Mouse (Mus musculus) CD4-positive, CD25-positive, alpha-beta regulatory T cell, adult 4 months (primary cell): Measurements from ENCODE around the gene Bcam. TPM values are rescaled to one million over a fixed set of nuclear protein-coding genes. Genes with fewer than 3 reads are reported as not detected.

Source experiments
- ATAC-seq: one replicate; pipeline ENCODE4 v1.8.0; 2017
- polyA plus RNA-seq, 2 experiments: library from polyadenylated mRNA; unstranded; fragments of 100-300 nt; shearing (Covaris generic); gene quantifications; one replicate each; pipeline ENCODE4 v1.2.1; 2017

The Bcam gene
- polyA plus RNA-seq, 2 experiments from 2014 or later, result 2.5 to 3.7 TPM

DNA sequence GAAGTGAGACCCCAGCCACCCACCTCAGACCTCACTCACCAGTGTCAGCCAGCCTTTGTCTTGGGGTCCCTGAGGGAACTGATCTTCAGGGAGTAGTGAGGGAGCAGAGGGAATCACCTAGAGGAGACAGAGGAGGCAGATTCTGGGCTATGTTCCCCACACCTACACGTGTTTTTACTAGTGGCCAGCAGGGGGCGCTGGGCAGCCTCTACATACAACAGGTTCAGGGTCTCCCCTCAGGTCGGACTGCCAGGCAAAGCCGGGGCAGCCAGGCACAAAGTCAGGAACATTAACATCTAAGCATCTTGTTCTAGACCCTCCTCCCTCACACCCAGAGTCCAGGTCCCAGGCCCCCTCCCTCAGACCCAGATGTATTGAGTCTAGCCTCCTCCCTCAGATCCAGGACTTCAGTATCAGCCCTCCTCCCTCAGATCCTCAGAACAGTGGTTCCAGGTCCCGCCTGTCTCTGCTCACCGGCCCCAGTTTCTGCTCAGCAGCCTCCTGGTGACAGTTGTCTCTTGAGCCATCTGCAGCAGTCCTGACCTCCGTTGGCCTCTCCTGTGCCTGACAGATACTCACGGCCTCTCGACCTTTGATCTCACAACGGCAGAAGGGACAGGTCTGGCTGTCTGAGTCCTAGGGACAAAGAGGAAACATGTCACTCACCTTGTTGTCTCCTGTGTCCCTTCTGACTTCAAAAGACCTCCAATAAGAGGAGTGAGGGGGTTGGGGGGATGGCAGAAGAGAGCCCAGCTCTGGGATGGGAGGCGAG, 14.1 kb upstream of the Bcam start:
- no peak for ATAC-seq

- no peak for ATAC-seq
Observed at GRCm38 (mm10) chr7:19783630-19784029, 12.8 kb upstream of the Bcam start.

- ATAC-seq, result no peak
Observed at GRCm38 (mm10) chr7:19782645-19783044, 11.8 kb upstream of the Bcam start.

DNA sequence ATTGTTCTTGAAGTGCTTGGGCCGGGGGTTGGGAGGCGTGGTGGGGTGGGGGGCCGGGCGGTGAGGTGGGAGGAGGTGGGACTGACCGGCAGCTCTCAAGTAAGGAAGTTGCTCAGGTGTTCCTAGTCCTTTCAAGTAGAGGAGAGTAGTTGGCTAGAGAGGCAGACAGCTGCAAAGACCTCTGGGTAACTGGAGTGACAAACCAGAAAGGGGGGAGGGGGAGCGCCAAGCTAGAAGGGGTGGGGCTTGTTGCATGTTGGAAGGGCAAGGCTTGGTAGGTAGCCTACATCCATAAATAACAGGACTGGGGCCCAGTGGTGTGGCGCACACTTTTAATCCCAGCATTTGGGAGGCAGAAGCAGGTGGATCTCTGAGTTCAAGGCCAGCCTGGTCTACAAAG, 10.9 kb upstream of the Bcam start:
- ATAC-seq, result no peak

DNA sequence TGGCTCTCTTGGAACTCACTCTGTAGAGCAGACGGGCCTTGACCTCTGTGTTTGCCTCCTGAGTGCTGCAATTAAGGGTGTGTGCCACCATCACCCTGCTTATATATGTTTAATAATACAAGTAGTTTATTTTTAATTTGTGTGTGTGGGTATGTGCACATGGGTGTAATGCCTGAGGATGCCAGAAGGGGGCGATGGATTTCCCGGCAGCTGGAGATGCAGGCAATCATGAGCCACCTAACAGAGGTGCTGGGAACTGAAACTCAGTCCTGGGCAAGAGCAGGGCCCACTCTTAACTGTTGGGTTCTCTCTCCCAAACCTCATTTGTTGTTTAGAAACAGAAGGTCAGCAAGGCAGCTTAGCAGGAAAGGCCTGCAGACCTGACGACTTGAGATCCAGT, 9.1 kb upstream of the Bcam start:
- ATAC-seq, result no peak

- no peak for ATAC-seq
Observed at GRCm38 (mm10) chr7:19778645-19779044, 7.8 kb upstream of the Bcam start.

DNA sequence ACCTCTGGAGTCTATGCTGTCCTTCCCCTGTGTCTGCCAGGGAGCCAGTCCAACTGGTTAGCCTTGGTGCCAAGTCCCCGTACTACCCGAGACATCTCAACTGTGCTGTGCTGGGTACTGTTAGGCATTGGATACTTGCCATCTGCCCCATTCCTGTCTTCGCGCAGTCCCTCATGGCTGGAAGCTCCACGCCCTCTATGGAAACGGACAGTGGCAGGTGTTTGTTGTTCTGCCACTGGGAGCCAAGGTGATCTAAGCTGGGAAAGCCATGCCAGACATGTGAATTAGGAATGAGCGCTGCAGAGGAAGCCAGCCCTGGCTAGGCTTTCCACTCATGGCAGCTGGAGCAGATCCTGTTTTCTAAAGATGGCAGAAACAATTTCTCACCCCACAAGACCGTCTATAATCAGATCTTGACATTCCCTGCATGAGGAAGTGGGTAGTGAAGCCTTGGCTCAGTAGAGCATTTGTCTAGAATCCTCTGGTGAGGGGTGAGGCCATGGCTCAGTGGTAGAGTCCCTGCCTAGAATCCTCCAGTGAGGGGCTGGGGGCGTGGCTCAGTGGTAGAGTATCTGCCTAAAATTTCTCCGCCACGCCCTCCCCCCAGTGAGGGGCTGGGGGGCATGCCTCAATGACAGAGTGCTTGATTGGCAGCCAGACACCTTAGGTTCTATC, 6.4 kb upstream of the Bcam start:
- no peak for ATAC-seq

GRCm38 (mm10) chr7:19771682-19772081, 866 bp upstream of the Bcam start:
- no peak for ATAC-seq

GRCm38 (mm10) chr7:19770375-19770754, 451 bp downstream of the Bcam start:
- peak; percentile 66 for ATAC-seq

DNA sequence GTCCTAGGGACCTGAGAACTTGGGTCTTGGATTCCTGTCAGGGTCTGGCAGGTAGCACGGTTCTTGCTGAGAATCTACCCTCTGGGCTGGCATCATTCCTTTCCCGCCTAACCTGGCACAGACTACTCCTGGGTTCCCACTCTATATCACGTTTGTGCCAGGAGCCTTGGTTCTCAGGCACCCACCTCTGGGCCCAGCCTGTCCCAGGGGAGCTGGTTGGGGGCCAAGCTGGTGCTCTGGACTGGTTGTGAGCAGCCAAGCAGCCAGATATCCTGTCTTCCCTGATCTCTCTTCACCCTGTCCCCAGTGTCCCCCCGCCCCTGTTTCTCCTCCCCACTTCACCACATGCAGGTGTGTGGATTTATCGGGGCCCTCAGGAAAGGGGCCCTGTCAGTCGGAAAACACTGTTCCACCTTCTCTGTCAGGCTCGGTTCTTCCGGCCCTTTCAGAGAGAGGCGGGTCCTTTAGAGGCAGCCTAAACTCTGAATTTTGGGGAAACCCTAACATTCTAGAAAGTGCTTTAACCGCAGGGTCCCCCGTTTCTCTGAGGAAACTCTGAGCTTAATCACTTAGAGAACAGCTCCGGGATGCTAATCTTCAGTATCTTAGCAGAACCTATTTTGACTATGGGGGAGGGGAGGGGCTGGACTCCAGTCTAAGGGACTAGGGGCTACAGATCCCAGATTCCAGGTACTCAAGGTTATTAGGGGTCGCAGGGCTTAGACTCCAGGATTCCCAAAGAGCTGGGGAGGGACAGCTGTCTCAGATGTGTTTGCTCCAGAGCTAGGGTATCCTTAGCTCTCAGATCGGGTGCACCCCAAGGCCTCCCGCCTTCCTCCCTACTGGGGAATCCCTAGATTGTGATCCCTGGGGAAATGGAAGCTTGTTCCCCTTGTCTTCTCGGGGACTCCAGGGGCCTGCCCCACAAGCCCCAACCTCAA, 1.1 kb downstream of the Bcam start:
- peak; percentile 68 for ATAC-seq

- no peak for ATAC-seq
Observed at GRCm38 (mm10) chr7:19769001-19769400, 1.8 kb downstream of the Bcam start.

DNA sequence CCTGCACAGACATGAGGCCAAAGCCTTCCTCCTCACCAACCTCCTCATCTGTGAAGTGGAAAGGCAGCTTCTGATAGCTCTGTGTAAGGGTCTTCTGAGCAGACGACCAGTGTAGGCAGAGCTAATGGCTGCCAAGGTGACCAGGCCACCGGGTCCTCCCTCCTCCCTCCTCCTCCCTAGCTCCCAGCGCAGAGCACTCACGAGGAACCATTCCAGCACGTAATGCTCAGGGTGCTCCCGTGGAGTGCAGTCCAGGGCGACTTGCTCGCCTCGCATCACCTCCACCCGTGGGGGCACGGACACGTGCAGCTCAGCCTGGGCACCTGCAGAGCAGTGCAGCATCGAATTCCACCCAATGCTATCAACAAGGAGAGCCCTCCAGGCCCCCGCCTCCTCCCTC, 2.6 kb downstream of the Bcam start:
- no peak for ATAC-seq

DNA sequence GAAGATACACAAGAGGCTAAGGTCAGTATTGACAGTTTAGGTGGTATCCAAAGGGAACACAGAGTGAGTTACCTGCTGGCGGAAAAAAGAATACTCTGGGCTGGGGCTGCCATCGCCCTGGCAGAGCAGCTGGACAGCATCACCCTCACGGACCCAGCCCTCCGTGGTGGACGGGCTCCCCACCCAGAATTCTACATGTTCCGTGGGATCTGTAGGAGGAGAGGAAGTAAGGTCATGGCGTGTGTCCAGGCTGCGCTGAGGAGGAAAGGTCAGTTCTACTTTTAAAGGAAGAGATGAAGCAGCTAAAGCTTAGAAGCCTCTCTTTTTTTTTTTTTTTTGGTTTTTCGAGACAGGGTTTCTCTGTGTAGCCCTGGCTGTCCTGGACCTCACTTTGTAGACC, 6.2 kb downstream of the Bcam start:
- ATAC-seq, result no peak

- ATAC-seq, result no peak
Observed at GRCm38 (mm10) chr7:19763829-19764477, 6.9 kb downstream of the Bcam start.

GRCm38 (mm10) chr7:19762283-19762682, 8.5 kb downstream of the Bcam start:
- no peak for ATAC-seq

DNA sequence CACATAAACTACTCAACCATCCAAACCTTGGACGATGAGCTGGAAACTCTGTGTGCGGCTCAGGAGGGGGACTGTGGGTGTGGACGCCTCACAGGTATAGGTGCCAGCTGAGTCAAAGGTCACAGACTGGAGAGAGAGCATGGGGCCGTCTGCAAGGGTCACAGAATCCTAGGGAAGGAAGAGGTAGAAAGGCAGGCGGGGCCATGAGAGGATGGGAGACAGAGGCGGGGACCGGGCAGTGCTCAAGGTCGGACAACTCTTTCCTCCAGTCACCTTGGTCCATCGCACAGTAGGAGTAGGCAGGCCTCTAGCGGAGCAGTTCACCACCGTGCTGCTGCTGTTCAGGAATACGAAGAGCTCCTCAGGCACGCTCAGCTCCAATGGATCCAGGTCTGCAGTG, 10.8 kb downstream of the Bcam start:
- ATAC-seq, result no peak

- ATAC-seq, result no peak
Observed at GRCm38 (mm10) chr7:19758623-19759022, 12.2 kb downstream of the Bcam start.

GRCm38 (mm10) chr7:19755851-19756786, 14.7 kb downstream of the Bcam start:
- ATAC-seq, result no peak

DNA sequence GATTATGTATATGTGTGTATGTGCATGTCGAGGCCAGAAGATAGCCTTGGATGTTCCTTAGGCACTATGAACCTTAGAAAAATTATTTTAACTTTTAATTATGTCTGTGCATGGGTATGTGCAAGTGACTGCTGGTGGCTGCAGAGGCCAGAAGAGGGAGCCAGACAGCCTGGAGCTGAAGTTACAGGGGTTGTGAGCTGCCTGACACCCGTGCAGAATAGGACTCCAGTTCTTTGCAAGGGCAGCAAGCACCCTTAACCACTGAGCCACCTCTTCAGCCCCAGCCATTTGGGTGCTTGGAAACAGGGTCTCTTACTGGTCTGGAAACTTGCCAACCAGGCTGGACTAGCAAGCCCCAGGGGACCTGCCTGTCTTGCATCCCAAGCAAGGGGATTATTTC, 15.8 kb downstream of the Bcam start:
- no peak for ATAC-seq

DNA sequence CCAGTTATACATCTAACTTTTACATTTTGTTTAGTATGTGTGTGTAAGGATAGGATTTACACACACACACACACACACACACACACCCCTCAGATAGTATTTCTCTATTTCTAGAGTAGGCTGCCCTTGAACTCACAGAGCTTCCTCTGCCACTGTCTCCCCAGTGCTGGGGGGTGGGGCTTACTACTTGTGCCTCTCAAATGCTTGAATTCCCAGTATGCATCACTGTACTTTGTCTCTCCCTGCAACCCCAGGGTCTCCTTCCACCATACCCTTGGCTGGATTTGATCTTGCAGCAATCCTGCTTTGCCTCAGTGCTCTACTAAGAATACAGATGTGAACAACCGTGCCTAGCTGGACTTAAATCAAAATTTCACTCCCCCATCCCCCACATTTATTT, 16.8 kb downstream of the Bcam start:
- no peak for ATAC-seq

DNA sequence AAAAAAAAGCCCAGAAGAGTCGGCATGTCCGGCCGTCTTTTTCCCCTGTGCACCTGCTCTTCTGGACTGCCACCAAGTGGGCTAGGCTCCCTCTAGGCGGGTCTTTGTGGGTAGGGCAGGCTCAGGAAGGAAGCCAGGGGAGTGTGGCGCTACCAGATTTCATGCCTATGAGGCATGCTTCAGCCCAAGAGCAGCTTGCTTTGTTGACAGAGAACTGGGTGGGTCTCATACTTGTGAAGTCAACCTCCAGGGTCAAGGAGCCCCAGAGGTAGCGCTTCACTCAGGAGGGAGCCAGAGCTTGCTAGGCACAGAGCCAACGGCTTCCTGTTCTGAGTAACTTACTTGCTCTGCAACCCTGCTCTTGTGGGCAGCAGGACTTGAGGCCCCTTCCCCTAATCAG, 17.2 kb downstream of the Bcam start:
- ATAC-seq, result no peak

DNA sequence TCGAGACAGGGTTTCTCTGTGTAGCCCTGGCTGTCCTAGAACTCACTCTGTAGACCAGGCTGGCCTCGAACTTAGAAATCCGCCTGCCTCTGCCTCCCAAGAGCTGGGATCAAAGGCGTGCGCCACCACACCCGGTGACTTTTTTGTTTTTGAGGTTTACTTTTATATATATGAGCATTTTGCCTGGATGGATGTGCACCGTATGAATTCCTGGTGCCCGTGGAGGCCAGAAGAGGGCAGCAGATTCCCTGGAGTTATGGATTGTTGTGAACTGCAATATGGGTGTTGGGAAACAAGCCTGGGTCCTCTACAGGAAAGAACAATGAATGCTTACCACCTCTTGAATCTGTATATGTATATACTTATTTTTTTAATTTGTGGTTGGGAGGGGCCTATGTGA, 18.2 kb downstream of the Bcam start:
- ATAC-seq, result no peak
